Mouse (Mus musculus): ENCODE results near the gene Sec63. TPM values are rescaled to one million over a fixed set of nuclear protein-coding genes. Genes with fewer than 3 reads are reported as not detected.
A peak's percentile ranks its signal among the peaks of the same experiment; 100 is the strongest.

Gene Sec63
- polyA plus RNA-seq, 1 experiment from 2014 or later: 17.6 TPM

GRCm38 (mm10) chr10:42855250-42855649 is 94.0 kb downstream of the Sec63 start:
- Histone ChIP-seq H3K9me3 (ENCODE audit: control insufficient read depth, low read length) (no peaks in the 10 kb centered on the region), H3K4me2 (ENCODE audit: low read depth, low read length) (no peak overlapping the region), H3K27me3 (ENCODE audit: control insufficient read depth, insufficient read depth, low read length) (no peaks in the 10 kb centered on the region), H3K4me1 (ENCODE audit: control insufficient read depth, insufficient read depth, low read length) (peaks cover 7% of the 10 kb centered on the region; the same call in 1 of the 2 replicates), H3K9ac (replicated peaks; ENCODE audit: low read depth, low read length) (no peak overlapping the region), H3K4me3 (ENCODE audit: low read depth, low read length) (no peak overlapping the region), H3K36me3 (ENCODE audit: control insufficient read depth, insufficient read depth, low read length) (no peaks in the 10 kb centered on the region), H3K27ac (ENCODE audit: low read depth, low read length) (no peak overlapping the region)
- 55% methylated on average over 5 of the region's 5 CpGs for WGBS
- no peak for ATAC-seq (ENCODE audit: low read depth)

GRCm38 (mm10) chr10:42856574-42856973 is 95.3 kb downstream of the Sec63 start:
- ATAC-seq (ENCODE audit: low read depth): no peak
- no peak overlapping the region for H3K4me2 ChIP-seq (ENCODE audit: low read depth, low read length)
- H3K4me3 ChIP-seq (ENCODE audit: low read depth, low read length): no peak overlapping the region
- WGBS: 98% methylated on average over 9 of the region's 9 CpGs
- no peaks in the 10 kb centered on the region for H3K36me3 ChIP-seq (ENCODE audit: control insufficient read depth, insufficient read depth, low read length)
- H3K9ac ChIP-seq (replicated peaks; ENCODE audit: low read depth, low read length): no peak overlapping the region
- H3K4me1 ChIP-seq (ENCODE audit: control insufficient read depth, insufficient read depth, low read length): peaks cover 10% of the 10 kb centered on the region; the same call in 1 of the 2 replicates
- no peaks in the 10 kb centered on the region for H3K27me3 ChIP-seq (ENCODE audit: control insufficient read depth, insufficient read depth, low read length)
- no peaks in the 10 kb centered on the region for H3K9me3 ChIP-seq (ENCODE audit: control insufficient read depth, low read length)
- no peak overlapping the region for H3K27ac ChIP-seq (ENCODE audit: low read depth, low read length)

- Histone ChIP-seq H3K9me3 (ENCODE audit: control insufficient read depth, low read length) (no peaks in the 10 kb centered on the region), H3K4me2 (ENCODE audit: low read depth, low read length) (no peak overlapping the region), H3K9ac (replicated peaks; ENCODE audit: low read depth, low read length) (no peak overlapping the region), H3K4me3 (ENCODE audit: low read depth, low read length) (no peak overlapping the region), H3K36me3 (ENCODE audit: control insufficient read depth, insufficient read depth, low read length) (no peaks in the 10 kb centered on the region), H3K27me3 (ENCODE audit: control insufficient read depth, insufficient read depth, low read length) (no peaks in the 10 kb centered on the region), H3K27ac (ENCODE audit: low read depth, low read length) (no peak overlapping the region), H3K4me1 (ENCODE audit: control insufficient read depth, insufficient read depth, low read length) (peaks cover 10% of the 10 kb centered on the region; the same call in 1 of the 2 replicates)
- ATAC-seq (ENCODE audit: low read depth): no peak
- 92% methylated on average over 2 of the region's 2 CpGs for WGBS
Measured at GRCm38 (mm10) chr10:42857021-42857420, 95.7 kb downstream of the Sec63 start.

- H3K27ac ChIP-seq (ENCODE audit: low read depth, low read length): peak overlapping the region; percentile 81
- peak overlapping the region; percentile 47 for H3K9ac ChIP-seq (replicated peaks; ENCODE audit: low read depth, low read length)
- peak; percentile 15; the same call in 1 of the 2 replicates for ATAC-seq (ENCODE audit: low read depth)
- H3K4me3 ChIP-seq (ENCODE audit: low read depth, low read length): 0 out of 2 replicates have a peak overlapping the region, but pooled peaks have one; percentile 28
- no peaks in the 10 kb centered on the region for H3K9me3 ChIP-seq (ENCODE audit: control insufficient read depth, low read length)
- no peaks in the 10 kb centered on the region for H3K36me3 ChIP-seq (ENCODE audit: control insufficient read depth, insufficient read depth, low read length)
- WGBS: 32% methylated on average over 2 of the region's 2 CpGs
- peaks cover 16% of the 10 kb centered on the region for H3K4me1 ChIP-seq (ENCODE audit: control insufficient read depth, insufficient read depth, low read length)
- no peaks in the 10 kb centered on the region for H3K27me3 ChIP-seq (ENCODE audit: control insufficient read depth, insufficient read depth, low read length)
- peak overlapping the region; percentile 53 for H3K4me2 ChIP-seq (ENCODE audit: low read depth, low read length)
Measured at GRCm38 (mm10) chr10:42859781-42860158, 98.5 kb downstream of the Sec63 start.

GRCm38 (mm10) chr10:42860159-42860911 is 99.0 kb downstream of the Sec63 start, which contains the start of gene Scml4:
Gene Scml4, plus strand, starts transcription at chr10:42860370.
- Histone ChIP-seq H3K4me2 (ENCODE audit: low read depth, low read length) (peak within 1 kb of the TSS; percentile 53), H3K4me1 (ENCODE audit: control insufficient read depth, insufficient read depth, low read length) (peaks cover 16% of the 10 kb centered on the region), H3K27me3 (ENCODE audit: control insufficient read depth, insufficient read depth, low read length) (no peaks in the 10 kb centered on the region), H3K4me3 (ENCODE audit: low read depth, low read length) (peak within 1 kb of the TSS; percentile 28), H3K9me3 (ENCODE audit: control insufficient read depth, low read length) (no peaks in the 10 kb centered on the region), H3K27ac (ENCODE audit: low read depth, low read length) (peak within 1 kb of the TSS; percentile 81), H3K9ac (replicated peaks; ENCODE audit: low read depth, low read length) (peak within 1 kb of the TSS; percentile 47), H3K36me3 (ENCODE audit: control insufficient read depth, insufficient read depth, low read length) (no peaks in the 10 kb centered on the region)
- WGBS: 22% methylated on average over 17 of the region's 17 CpGs
- ATAC-seq (ENCODE audit: low read depth): peak; percentile 85

GRCm38 (mm10) chr10:42861446-42861845 is 100.2 kb downstream of the Sec63 start:
- Histone ChIP-seq H3K4me1 (ENCODE audit: control insufficient read depth, insufficient read depth, low read length) (peaks cover 16% of the 10 kb centered on the region), H3K4me3 (ENCODE audit: low read depth, low read length) (no peak overlapping the region)

GRCm38 (mm10) chr10:42862102-42862740 is 100.9 kb downstream of the Sec63 start:
- H3K27me3 ChIP-seq (ENCODE audit: control insufficient read depth, insufficient read depth, low read length): no peaks in the 10 kb centered on the region
- H3K4me2 ChIP-seq (ENCODE audit: low read depth, low read length): no peak overlapping the region
- no peaks in the 10 kb centered on the region for H3K9me3 ChIP-seq (ENCODE audit: control insufficient read depth, low read length)
- peaks cover 16% of the 10 kb centered on the region for H3K4me1 ChIP-seq (ENCODE audit: control insufficient read depth, insufficient read depth, low read length)
- ATAC-seq (ENCODE audit: low read depth): no peak
- no peak overlapping the region for H3K4me3 ChIP-seq (ENCODE audit: low read depth, low read length)
- no peak overlapping the region for H3K9ac ChIP-seq (replicated peaks; ENCODE audit: low read depth, low read length)
- WGBS: 72% methylated on average over 13 of the region's 13 CpGs
- H3K27ac ChIP-seq (ENCODE audit: low read depth, low read length): no peak overlapping the region
- no peaks in the 10 kb centered on the region for H3K36me3 ChIP-seq (ENCODE audit: control insufficient read depth, insufficient read depth, low read length)

More at GRCm38 (mm10) chr10:42861446-42861845, 100.2 kb downstream of the Sec63 start:
- Histone ChIP-seq H3K27ac (ENCODE audit: low read depth, low read length) (no peak overlapping the region), H3K4me2 (ENCODE audit: low read depth, low read length) (0 out of 2 replicates have a peak overlapping the region, but pooled peaks have one; percentile 25), H3K36me3 (ENCODE audit: control insufficient read depth, insufficient read depth, low read length) (no peaks in the 10 kb centered on the region), H3K9me3 (ENCODE audit: control insufficient read depth, low read length) (no peaks in the 10 kb centered on the region), H3K27me3 (ENCODE audit: control insufficient read depth, insufficient read depth, low read length) (no peaks in the 10 kb centered on the region), H3K9ac (replicated peaks; ENCODE audit: low read depth, low read length) (no peak overlapping the region)
- no peak for ATAC-seq (ENCODE audit: low read depth)
- WGBS: 77% methylated on average over 7 of the region's 7 CpGs

- 84% methylated on average over 4 of the region's 4 CpGs for WGBS
- Histone ChIP-seq H3K4me3 (ENCODE audit: low read depth, low read length) (no peak overlapping the region), H3K27me3 (ENCODE audit: control insufficient read depth, insufficient read depth, low read length) (no peaks in the 10 kb centered on the region), H3K4me1 (ENCODE audit: control insufficient read depth, insufficient read depth, low read length) (peaks cover 16% of the 10 kb centered on the region), H3K27ac (ENCODE audit: low read depth, low read length) (no peak overlapping the region), H3K9ac (replicated peaks; ENCODE audit: low read depth, low read length) (no peak overlapping the region), H3K36me3 (ENCODE audit: control insufficient read depth, insufficient read depth, low read length) (no peaks in the 10 kb centered on the region), H3K4me2 (ENCODE audit: low read depth, low read length) (0 out of 2 replicates have a peak overlapping the region, but pooled peaks have one; percentile 55), H3K9me3 (ENCODE audit: control insufficient read depth, low read length) (no peaks in the 10 kb centered on the region)
- ATAC-seq (ENCODE audit: low read depth): no peak
Measured at GRCm38 (mm10) chr10:42862806-42863205, 101.5 kb downstream of the Sec63 start.
